Mouse (Mus musculus) CH12.LX (cell line): ENCODE measurements around the gene Lcn5.

Source experiments
- CTCF ChIP-seq, 2 experiments: IDR thresholded peaks in 1 of 2; conservative IDR thresholded peaks in 1 of 2; 2 replicates each; pipeline ENCODE4 v1.5.1; 2011 to 2012; ENCODE audit warnings: low read depth in 2 of 2, low read length in 2 of 2, improper control_type of control experiment in 1 of 2, inconsistent platforms in 1 of 2, mild to moderate bottlenecking in 1 of 2, moderate library complexity in 1 of 2
- EP300 ChIP-seq: IDR thresholded peaks from 2 replicates; pipeline ENCODE4 v1.6.1; 2011; ENCODE audit warnings: low read length, improper control_type of control experiment
- HCFC1 ChIP-seq: IDR thresholded peaks from 2 replicates; pipeline ENCODE4 v1.6.1; 2012; ENCODE audit warnings: low read depth, mild to moderate bottlenecking, inconsistent platforms, low read length, improper control_type of control experiment
- MAX ChIP-seq: IDR thresholded peaks from 2 replicates; pipeline ENCODE4 v1.6.1; 2011; ENCODE audit warnings: low read length, improper control_type of control experiment
- MXI1 ChIP-seq: IDR thresholded peaks from 2 replicates; pipeline ENCODE4 v1.6.1; 2011; ENCODE audit warnings: mild to moderate bottlenecking, low read depth, low read length, improper control_type of control experiment
- MYC ChIP-seq: IDR thresholded peaks from 2 replicates; pipeline ENCODE4 v1.6.1; 2011; ENCODE audit warnings: low read depth, mild to moderate bottlenecking, improper control_type of control experiment, low read length
- PAX5 ChIP-seq: IDR thresholded peaks from 2 replicates; pipeline ENCODE4 v1.6.1; 2012; ENCODE audit warnings: low read length, inconsistent platforms, mixed read lengths
- POLR2A ChIP-seq: IDR thresholded peaks from 2 replicates; pipeline ENCODE4 v1.6.1; 2011; ENCODE audit warnings: low read depth, mild to moderate bottlenecking, improper control_type of control experiment, low read length
- RAD21 ChIP-seq: IDR thresholded peaks from 2 replicates; pipeline ENCODE4 v1.6.1; 2011; ENCODE audit warnings: low read depth, mild to moderate bottlenecking, low read length, improper control_type of control experiment, moderate library complexity
- USF2 ChIP-seq: conservative IDR thresholded peaks from 2 replicates; pipeline ENCODE4 v1.6.1; 2011; ENCODE audit warnings: low read depth, low read length, improper control_type of control experiment
- ZMIZ1 ChIP-seq: IDR thresholded peaks from 2 replicates; pipeline ENCODE4 v1.6.1; 2012; ENCODE audit warnings: low read depth, mild to moderate bottlenecking, inconsistent platforms, low read length, improper control_type of control experiment
- ZNF384 ChIP-seq: IDR thresholded peaks from 2 replicates; pipeline ENCODE4 v1.6.1; 2012; ENCODE audit warnings: low read depth, low read length, improper control_type of control experiment, inconsistent platforms

GRCm38 (mm10) chr2:25620852-25621228, 36.9 kb upstream of the Lcn5 start:
- TF ChIP-seq MYC (no peak), HCFC1 (no peak), PAX5 (no peak), MXI1 (no peak), MAX (no peak), CTCF (conservative IDR thresholded peaks at IDR 0.05 in 1 of 2, IDR thresholded peaks at IDR 0.05 in 1 of 2; ENCODE audit: low read depth in 2 of 2, low read length in 2 of 2) (no peak), ZNF384 (no peak), POLR2A (no peak), USF2 (no peak), EP300 (no peak), RAD21 (no peak), ZMIZ1 (no peak)
